Mouse (Mus musculus): ENCODE results near the gene Ugt1a5.

Ugt1a5 gene

GRCm38 (mm10) chr1:88240072-88240471 is 74.3 kb downstream of the Ugt1a5 start:
- DNase-seq (ENCODE audit: low spot score in 2 of 2) = no peak

GRCm38 (mm10) chr1:88240579-88240978 is 74.8 kb downstream of the Ugt1a5 start:
- no peak for DNase-seq (ENCODE audit: low spot score in 2 of 2)

GRCm38 (mm10) chr1:88243861-88244260 is 78.0 kb downstream of the Ugt1a5 start:
- no peak for DNase-seq (ENCODE audit: low spot score in 2 of 2)

GRCm38 (mm10) chr1:88245881-88246280 is 80.1 kb downstream of the Ugt1a5 start:
- DNase-seq (ENCODE audit: low spot score in 2 of 2) = no peak

GRCm38 (mm10) chr1:88246386-88246785 is 80.6 kb downstream of the Ugt1a5 start:
- DNase-seq (ENCODE audit: low spot score in 2 of 2) = no peak

- DNase-seq (ENCODE audit: low spot score in 2 of 2) = no peak
These were observed 81.8 kb downstream of the Ugt1a5 start for GRCm38 (mm10) chr1:88247660-88248059.

GRCm38 (mm10) chr1:88248658-88249057 is 82.8 kb downstream of the Ugt1a5 start:
- no peak for DNase-seq (ENCODE audit: low spot score in 2 of 2)

GRCm38 (mm10) chr1:88249596-88249995 is 83.8 kb downstream of the Ugt1a5 start:
- DNase-seq (ENCODE audit: low spot score in 2 of 2) = no peak

- DNase-seq (ENCODE audit: low spot score in 2 of 2) = no peak
These were observed 84.2 kb downstream of the Ugt1a5 start for GRCm38 (mm10) chr1:88250023-88250422.

- DNase-seq (ENCODE audit: low spot score in 2 of 2) = no peak
These were observed 87.3 kb downstream of the Ugt1a5 start for GRCm38 (mm10) chr1:88253106-88253505.

GRCm38 (mm10) chr1:88253540-88253939 is 87.7 kb downstream of the Ugt1a5 start:
- DNase-seq (ENCODE audit: low spot score in 2 of 2) = no peak

- DNase-seq (ENCODE audit: low spot score in 2 of 2) = no peak
These were observed 89.1 kb downstream of the Ugt1a5 start for GRCm38 (mm10) chr1:88254793-88255465.

GRCm38 (mm10) chr1:88255466-88255857 is 89.7 kb downstream of the Ugt1a5 start:
- no peak for DNase-seq (ENCODE audit: low spot score in 2 of 2)

GRCm38 (mm10) chr1:88255989-88256754 is 90.4 kb downstream of the Ugt1a5 start:
- no peak for DNase-seq (ENCODE audit: low spot score in 2 of 2)

GRCm38 (mm10) chr1:88256886-88257663 is 91.3 kb downstream of the Ugt1a5 start:
- DNase-seq (ENCODE audit: low spot score in 2 of 2) = no peak

- DNase-seq (ENCODE audit: low spot score in 2 of 2) = no peak
These were observed 91.9 kb downstream of the Ugt1a5 start for GRCm38 (mm10) chr1:88257681-88258080.

GRCm38 (mm10) chr1:88258361-88258760 is 92.5 kb downstream of the Ugt1a5 start:
- DNase-seq (ENCODE audit: low spot score in 2 of 2) = no peak

- no peak for DNase-seq (ENCODE audit: low spot score in 2 of 2)
These were observed 93.2 kb downstream of the Ugt1a5 start for GRCm38 (mm10) chr1:88258881-88259642.

GRCm38 (mm10) chr1:88259643-88260024 is 93.8 kb downstream of the Ugt1a5 start:
- DNase-seq (ENCODE audit: low spot score in 2 of 2) = no peak

GRCm38 (mm10) chr1:88260114-88260513 is 94.3 kb downstream of the Ugt1a5 start:
- no peak for DNase-seq (ENCODE audit: low spot score in 2 of 2)

- no peak for DNase-seq (ENCODE audit: low spot score in 2 of 2)
These were observed 95.0 kb downstream of the Ugt1a5 start for GRCm38 (mm10) chr1:88260604-88261377.
